Mouse (Mus musculus): ENCODE measurements at regions not wholly inside any gene's neighbourhood (a gene's known extent, or its start where the extent isn't known, plus 50 kb on each side); places are given as distances from the start of the nearest gene placed in this dataset.

DNA sequence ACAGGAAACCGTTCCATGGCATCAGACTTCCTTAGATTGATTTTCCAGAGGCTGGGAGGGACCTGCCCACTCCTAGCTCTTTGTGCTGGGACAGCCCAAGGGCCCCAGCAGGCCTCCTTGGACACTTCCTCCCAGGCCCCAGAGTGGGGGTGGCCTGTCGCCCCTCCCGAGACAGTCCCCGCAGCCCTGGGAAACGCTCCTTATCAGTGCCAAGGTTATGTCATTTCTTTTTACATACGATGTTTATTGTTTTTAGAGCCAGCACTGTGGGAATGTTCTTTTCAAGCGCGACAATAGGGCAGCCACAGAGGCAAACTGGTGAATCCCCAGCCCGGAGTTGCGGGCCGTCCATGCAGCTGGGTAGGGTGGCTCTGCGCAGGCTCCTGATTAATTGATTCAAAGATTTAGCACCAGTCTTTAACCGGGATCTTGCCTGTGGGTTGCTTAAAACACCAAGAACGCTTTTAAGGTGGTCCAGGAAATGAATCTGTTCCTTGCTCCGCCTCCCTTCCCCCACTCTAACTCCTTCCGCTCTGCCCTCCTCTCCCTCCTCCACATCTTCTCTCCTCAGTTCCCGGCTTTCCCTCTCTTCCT, 304.4 kb upstream of the Arglu1 start:
- TF ChIP-seq CTCF (conservative IDR thresholded peaks at IDR 0.05; ENCODE audit: low read length) (no peak), NANOG (IDR thresholded peaks at IDR 0.05; ENCODE audit: borderline replicate concordance, low read length) (no peak), POU5F1 (IDR thresholded peaks at IDR 0.05; ENCODE audit: borderline replicate concordance, low read length) (no peak)
